Mouse (Mus musculus) cerebellum, adult 2 months (tissue): ENCODE measurements at regions not wholly inside any gene's neighbourhood (a gene's known extent, or its start where the extent isn't known, plus 50 kb on each side); places are given as distances from the start of the nearest gene placed in this dataset.

Source experiments
- CTCF ChIP-seq: fragments of 200-500 bp; IDR thresholded peaks from 2 replicates; pipeline ENCODE4 v1.5.1; 2011; ENCODE audit warnings: low read depth, mild to moderate bottlenecking, control low read depth, low read length, moderate library complexity, borderline replicate concordance; ENCODE audit not compliant: insufficient read depth
- POLR2A ChIP-seq: fragments of 200-500 bp; IDR thresholded peaks from 2 replicates; pipeline ENCODE4 v1.6.1; 2011; ENCODE audit warnings: low read length, control low read depth, borderline replicate concordance; ENCODE audit not compliant: insufficient read depth

- TF ChIP-seq CTCF: no peak
- TF ChIP-seq POLR2A: no peak
Measured at GRCm38 (mm10) chr7:69949647-69950121, 416.9 kb downstream of the Nr2f2 start.
